Mouse (Mus musculus): Measurements from ENCODE around the gene Ffar1. TPM values are rescaled to one million over a fixed set of nuclear protein-coding genes. Genes with fewer than 3 reads are reported as not detected.
"Not testable (repeated sequence)": the region's sequence is repeated elsewhere in the genome, so short reads cannot be mapped to it uniquely, and the experiment has no call there.

The Ffar1 gene
- polyA plus RNA-seq, 1 experiment: not detected

- no peak overlapping the region for H3ac ChIP-seq (ENCODE audit: control insufficient read depth, insufficient read length)
- H3K4me3 ChIP-seq: no peak overlapping the region
- no peak overlapping the region for H3K4me2 ChIP-seq (ENCODE audit: low read depth)
- H3K79me2 ChIP-seq (ENCODE audit: control insufficient read depth, insufficient read depth): no peaks in the 10 kb centered on the region
- no peaks in the 10 kb centered on the region for H3K27me3 ChIP-seq (ENCODE audit: control insufficient read depth, insufficient read depth, insufficient read length)
- TF ChIP-seq CEBPB (IDR thresholded peaks at IDR 0.05; ENCODE audit: insufficient read depth, poor library complexity, severe bottlenecking): no peak
- TF ChIP-seq REST (IDR thresholded peaks at IDR 0.05; ENCODE audit: insufficient read depth, insufficient read length): no peak
- no peak for TF ChIP-seq TCF12 (IDR thresholded peaks at IDR 0.05; ENCODE audit: insufficient read depth, poor library complexity, severe bottlenecking)
- TF ChIP-seq MAX (IDR thresholded peaks at IDR 0.05; ENCODE audit: low read depth): no peak
- no peak for TF ChIP-seq MYOD1 (IDR thresholded peaks at IDR 0.05; ENCODE audit: control insufficient read depth in 1 of 3, insufficient read length in 2 of 3, low read depth in 2 of 3)
- TF ChIP-seq SRF (IDR thresholded peaks at IDR 0.05; ENCODE audit: control insufficient read depth, insufficient read length, low read depth): no peak
- no peak for TF ChIP-seq USF1 (IDR thresholded peaks at IDR 0.05; ENCODE audit: low read depth)
- TF ChIP-seq E2F4 (IDR thresholded peaks at IDR 0.05; ENCODE audit: insufficient read depth): no peak
- TF ChIP-seq POLR2AphosphoS2 (IDR thresholded peaks at IDR 0.05; ENCODE audit: insufficient read length, low read depth): no peak
- TF ChIP-seq MYOG (IDR thresholded peaks at IDR 0.05; ENCODE audit: control insufficient read depth in 1 of 3, insufficient read depth in 1 of 3, insufficient read length in 2 of 3, low read depth in 2 of 3): no peak
- no peak for TF ChIP-seq TCF3 (IDR thresholded peaks at IDR 0.05; ENCODE audit: insufficient read length, low read depth)
- TF ChIP-seq POLR2A (IDR thresholded peaks at IDR 0.05; ENCODE audit: insufficient read length, low read depth): no peak
- no peaks in the 10 kb centered on the region for H3K36me3 ChIP-seq (ENCODE audit: control insufficient read depth, insufficient read depth)
Measured at GRCm38 (mm10) chr7:30842092-30842491, 19.3 kb downstream of the Ffar1 start.

DNA sequence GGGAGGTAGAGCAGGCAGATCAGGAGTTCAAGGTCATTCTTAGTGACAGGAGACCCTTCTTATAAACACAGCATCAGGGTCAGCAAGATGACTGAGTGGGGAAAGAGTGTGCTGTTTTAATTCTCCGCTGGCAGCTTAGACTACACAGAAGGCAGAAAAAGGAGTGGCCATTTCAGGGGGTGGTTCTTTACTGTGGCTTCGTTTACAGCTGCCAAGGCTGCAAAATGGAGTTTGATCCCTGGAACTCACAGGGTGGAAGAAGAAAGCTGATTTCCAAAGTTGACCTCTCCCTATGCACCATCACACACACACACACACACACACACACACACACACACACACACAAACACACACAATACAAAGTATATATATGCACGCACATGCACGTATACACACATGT, 20.0 kb downstream of the Ffar1 start:
- no peak overlapping the region for H3ac ChIP-seq (ENCODE audit: control insufficient read depth, insufficient read length)

GRCm38 (mm10) chr7:30840306-30840705, 21.1 kb downstream of the Ffar1 start:
- TF ChIP-seq POLR2A (IDR thresholded peaks at IDR 0.05; ENCODE audit: insufficient read length, low read depth): no peak
- TF ChIP-seq CEBPB (IDR thresholded peaks at IDR 0.05; ENCODE audit: insufficient read depth, poor library complexity, severe bottlenecking): no peak
- no peak for TF ChIP-seq TCF12 (IDR thresholded peaks at IDR 0.05; ENCODE audit: insufficient read depth, poor library complexity, severe bottlenecking)
- TF ChIP-seq MYOD1 (IDR thresholded peaks at IDR 0.05; ENCODE audit: control insufficient read depth in 1 of 3, insufficient read length in 2 of 3, low read depth in 2 of 3): no peak
- no peak for TF ChIP-seq REST (IDR thresholded peaks at IDR 0.05; ENCODE audit: insufficient read depth, insufficient read length)
- TF ChIP-seq SRF (IDR thresholded peaks at IDR 0.05; ENCODE audit: control insufficient read depth, insufficient read length, low read depth): no peak
- TF ChIP-seq MYOG (IDR thresholded peaks at IDR 0.05; ENCODE audit: control insufficient read depth in 1 of 3, insufficient read depth in 1 of 3, insufficient read length in 2 of 3, low read depth in 2 of 3): no peak
- TF ChIP-seq POLR2AphosphoS2 (IDR thresholded peaks at IDR 0.05; ENCODE audit: insufficient read length, low read depth): no peak
- no peak for TF ChIP-seq USF1 (IDR thresholded peaks at IDR 0.05; ENCODE audit: low read depth)
- no peak for TF ChIP-seq MAX (IDR thresholded peaks at IDR 0.05; ENCODE audit: low read depth)
- TF ChIP-seq E2F4 (IDR thresholded peaks at IDR 0.05; ENCODE audit: insufficient read depth): no peak
- Histone ChIP-seq H3K4me2 (ENCODE audit: low read depth) (no peak overlapping the region), H3K27me3 (ENCODE audit: control insufficient read depth, insufficient read depth, insufficient read length) (no peaks in the 10 kb centered on the region), H3K4me3 (no peak overlapping the region), H3K79me2 (ENCODE audit: control insufficient read depth, insufficient read depth) (no peaks in the 10 kb centered on the region), H3ac (ENCODE audit: control insufficient read depth, insufficient read length) (no peak overlapping the region), H3K36me3 (ENCODE audit: control insufficient read depth, insufficient read depth) (no peaks in the 10 kb centered on the region)

More for the DNA sequence above, 20.0 kb downstream of the Ffar1 start:
- no peak overlapping the region for H3K4me2 ChIP-seq (ENCODE audit: low read depth)
- H3K36me3 ChIP-seq (ENCODE audit: control insufficient read depth, insufficient read depth): no peaks in the 10 kb centered on the region
- H3K4me3 ChIP-seq: no peak overlapping the region
- no peaks in the 10 kb centered on the region for H3K79me2 ChIP-seq (ENCODE audit: control insufficient read depth, insufficient read depth)
- TF ChIP-seq CEBPB (IDR thresholded peaks at IDR 0.05; ENCODE audit: insufficient read depth, poor library complexity, severe bottlenecking) (no peak), USF1 (IDR thresholded peaks at IDR 0.05; ENCODE audit: low read depth) (no peak), E2F4 (IDR thresholded peaks at IDR 0.05; ENCODE audit: insufficient read depth) (no peak), MYOD1 (IDR thresholded peaks at IDR 0.05; ENCODE audit: control insufficient read depth in 1 of 3, insufficient read length in 2 of 3, low read depth in 2 of 3) (no peak), REST (IDR thresholded peaks at IDR 0.05; ENCODE audit: insufficient read depth, insufficient read length) (no peak), POLR2AphosphoS2 (IDR thresholded peaks at IDR 0.05; ENCODE audit: insufficient read length, low read depth) (no peak), MYOG (IDR thresholded peaks at IDR 0.05; ENCODE audit: control insufficient read depth in 1 of 3, insufficient read depth in 1 of 3, insufficient read length in 2 of 3, low read depth in 2 of 3) (no peak), SRF (IDR thresholded peaks at IDR 0.05; ENCODE audit: control insufficient read depth, insufficient read length, low read depth) (no peak), TCF12 (IDR thresholded peaks at IDR 0.05; ENCODE audit: insufficient read depth, poor library complexity, severe bottlenecking) (no peak), MAX (IDR thresholded peaks at IDR 0.05; ENCODE audit: low read depth) (no peak), POLR2A (IDR thresholded peaks at IDR 0.05; ENCODE audit: insufficient read length, low read depth) (no peak), TCF3 (IDR thresholded peaks at IDR 0.05; ENCODE audit: insufficient read length, low read depth) (no peak)
- no peaks in the 10 kb centered on the region for H3K27me3 ChIP-seq (ENCODE audit: control insufficient read depth, insufficient read depth, insufficient read length)

DNA sequence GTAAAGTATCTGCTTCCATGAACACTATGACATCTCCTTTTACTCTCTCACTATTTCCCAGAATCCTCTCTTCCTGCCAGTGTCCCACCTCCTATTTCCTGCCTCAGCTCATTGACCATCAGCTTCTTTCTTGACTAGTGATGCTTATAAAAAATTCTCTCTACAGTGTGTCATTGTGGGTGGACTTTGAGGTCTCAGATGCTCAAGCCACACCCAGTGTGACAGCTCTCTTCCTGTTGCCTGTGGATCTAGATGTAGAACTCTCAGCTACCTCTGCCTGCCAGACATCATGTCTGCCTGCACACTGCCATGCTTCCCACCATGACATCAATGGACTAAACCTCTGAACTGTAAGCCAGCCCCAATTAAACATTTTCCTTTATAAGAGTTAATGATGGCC, 24.1 kb downstream of the Ffar1 start:
- H3K27me3 ChIP-seq (ENCODE audit: control insufficient read depth, insufficient read depth, insufficient read length): no peaks in the 10 kb centered on the region
- H3K4me3 ChIP-seq: no peak overlapping the region
- no peaks in the 10 kb centered on the region for H3K79me2 ChIP-seq (ENCODE audit: control insufficient read depth, insufficient read depth)
- no peak overlapping the region for H3ac ChIP-seq (ENCODE audit: control insufficient read depth, insufficient read length)
- H3K36me3 ChIP-seq (ENCODE audit: control insufficient read depth, insufficient read depth): no peaks in the 10 kb centered on the region
- no peak overlapping the region for H3K4me2 ChIP-seq (ENCODE audit: low read depth)
- TF ChIP-seq TCF3 (IDR thresholded peaks at IDR 0.05; ENCODE audit: insufficient read length, low read depth): no peak
- no peak for TF ChIP-seq REST (IDR thresholded peaks at IDR 0.05; ENCODE audit: insufficient read depth, insufficient read length)
- no peak for TF ChIP-seq POLR2A (IDR thresholded peaks at IDR 0.05; ENCODE audit: insufficient read length, low read depth)
- TF ChIP-seq MAX (IDR thresholded peaks at IDR 0.05; ENCODE audit: low read depth): no peak
- TF ChIP-seq E2F4 (IDR thresholded peaks at IDR 0.05; ENCODE audit: insufficient read depth): no peak
- TF ChIP-seq POLR2AphosphoS2 (IDR thresholded peaks at IDR 0.05; ENCODE audit: insufficient read length, low read depth): no peak
- no peak for TF ChIP-seq SRF (IDR thresholded peaks at IDR 0.05; ENCODE audit: control insufficient read depth, insufficient read length, low read depth)
- no peak for TF ChIP-seq USF1 (IDR thresholded peaks at IDR 0.05; ENCODE audit: low read depth)
- TF ChIP-seq CEBPB (IDR thresholded peaks at IDR 0.05; ENCODE audit: insufficient read depth, poor library complexity, severe bottlenecking): no peak
- TF ChIP-seq TCF12 (IDR thresholded peaks at IDR 0.05; ENCODE audit: insufficient read depth, poor library complexity, severe bottlenecking): no peak
- no peak for TF ChIP-seq MYOG (IDR thresholded peaks at IDR 0.05; ENCODE audit: control insufficient read depth in 1 of 3, insufficient read depth in 1 of 3, insufficient read length in 2 of 3, low read depth in 2 of 3)
- no peak for TF ChIP-seq MYOD1 (IDR thresholded peaks at IDR 0.05; ENCODE audit: control insufficient read depth in 1 of 3, insufficient read length in 2 of 3, low read depth in 2 of 3)

DNA sequence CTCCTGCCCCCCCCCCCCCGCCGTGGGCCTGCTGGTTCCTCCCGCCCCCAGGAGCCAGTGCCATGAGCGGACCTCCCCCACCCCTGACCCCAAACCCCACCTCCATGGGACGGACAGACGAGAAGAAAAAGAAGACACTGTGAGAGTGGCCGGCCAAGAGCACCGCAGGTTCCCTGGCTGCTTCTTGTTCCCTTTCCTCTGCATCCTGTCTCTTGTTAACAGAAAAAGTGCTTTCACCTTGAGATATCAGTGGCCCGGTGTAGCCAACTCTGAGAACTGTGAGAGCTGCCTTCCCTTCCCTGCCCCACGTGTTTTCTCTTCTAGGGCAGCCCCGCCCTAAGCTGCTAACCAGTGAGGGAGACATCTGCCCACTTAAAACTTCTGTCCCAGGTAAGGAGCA, 28.7 kb downstream of the Ffar1 start:
- not testable (repeated sequence) for H3ac ChIP-seq (ENCODE audit: control insufficient read depth, insufficient read length); H3K79me2 ChIP-seq (ENCODE audit: control insufficient read depth, insufficient read depth); H3K4me3 ChIP-seq; H3K4me2 ChIP-seq (ENCODE audit: low read depth); H3K27me3 ChIP-seq (ENCODE audit: control insufficient read depth, insufficient read depth, insufficient read length); H3K36me3 ChIP-seq (ENCODE audit: control insufficient read depth, insufficient read depth)
